Mouse (Mus musculus): Measurements from ENCODE around the gene Gm13420.
"Not testable (repeated sequence)": the region's sequence is repeated elsewhere in the genome, so short reads cannot be mapped to it uniquely, and the experiment has no call there.

Gene Gm13420

GRCm38 (mm10) chr2:29723132-29723531 lies 28.4 kb downstream of the Gm13420 start:
- no peaks in the 10 kb centered on the region for H3K27me3 ChIP-seq (ENCODE audit: control insufficient read depth, insufficient read depth, low read length, poor library complexity, severe bottlenecking)
- peaks cover 22% of the 10 kb centered on the region for H3K36me3 ChIP-seq (ENCODE audit: control insufficient read depth, insufficient read depth, low read length, poor library complexity, severe bottlenecking)
- DNase-seq (ENCODE audit: low read depth, low spot score), result no peak

GRCm38 (mm10) chr2:29718581-29718980 lies 32.9 kb downstream of the Gm13420 start:
- H3K27me3 ChIP-seq (ENCODE audit: control insufficient read depth, insufficient read depth, low read length, poor library complexity, severe bottlenecking), result no peaks in the 10 kb centered on the region
- DNase-seq (ENCODE audit: low read depth, low spot score), result no peak
- peaks cover 16% of the 10 kb centered on the region for H3K36me3 ChIP-seq (ENCODE audit: control insufficient read depth, insufficient read depth, low read length, poor library complexity, severe bottlenecking)

GRCm38 (mm10) chr2:29716691-29717090 lies 34.8 kb downstream of the Gm13420 start:
- DNase-seq (ENCODE audit: low read depth, low spot score), result no peak
- Histone ChIP-seq H3K36me3 (ENCODE audit: control insufficient read depth, insufficient read depth, low read length, poor library complexity, severe bottlenecking) (peaks cover 21% of the 10 kb centered on the region), H3K27me3 (ENCODE audit: control insufficient read depth, insufficient read depth, low read length, poor library complexity, severe bottlenecking) (no peaks in the 10 kb centered on the region)

- DNase-seq (ENCODE audit: low read depth, low spot score), result no peak
- no peaks in the 10 kb centered on the region for H3K27me3 ChIP-seq (ENCODE audit: control insufficient read depth, insufficient read depth, low read length, poor library complexity, severe bottlenecking)
- peaks cover 25% of the 10 kb centered on the region for H3K36me3 ChIP-seq (ENCODE audit: control insufficient read depth, insufficient read depth, low read length, poor library complexity, severe bottlenecking)
Measured at GRCm38 (mm10) chr2:29716143-29716542, 35.3 kb downstream of the Gm13420 start.

GRCm38 (mm10) chr2:29714127-29714526 lies 37.4 kb downstream of the Gm13420 start:
- H3K36me3 ChIP-seq (ENCODE audit: control insufficient read depth, insufficient read depth, low read length, poor library complexity, severe bottlenecking), result peaks cover 23% of the 10 kb centered on the region
- no peak for DNase-seq (ENCODE audit: low read depth, low spot score)
- no peaks in the 10 kb centered on the region for H3K27me3 ChIP-seq (ENCODE audit: control insufficient read depth, insufficient read depth, low read length, poor library complexity, severe bottlenecking)

GRCm38 (mm10) chr2:29713501-29713900 lies 38.0 kb downstream of the Gm13420 start:
- Histone ChIP-seq H3K27me3 (ENCODE audit: control insufficient read depth, insufficient read depth, low read length, poor library complexity, severe bottlenecking) (no peaks in the 10 kb centered on the region), H3K36me3 (ENCODE audit: control insufficient read depth, insufficient read depth, low read length, poor library complexity, severe bottlenecking) (peaks cover 18% of the 10 kb centered on the region)
- no peak for DNase-seq (ENCODE audit: low read depth, low spot score)

- no peak for DNase-seq (ENCODE audit: low read depth, low spot score)
- no peaks in the 10 kb centered on the region for H3K27me3 ChIP-seq (ENCODE audit: control insufficient read depth, insufficient read depth, low read length, poor library complexity, severe bottlenecking)
- H3K36me3 ChIP-seq (ENCODE audit: control insufficient read depth, insufficient read depth, low read length, poor library complexity, severe bottlenecking), result peaks cover 17% of the 10 kb centered on the region
Measured at GRCm38 (mm10) chr2:29711877-29712276, 39.6 kb downstream of the Gm13420 start.

GRCm38 (mm10) chr2:29711038-29711437 lies 40.4 kb downstream of the Gm13420 start:
- no peaks in the 10 kb centered on the region for H3K27me3 ChIP-seq (ENCODE audit: control insufficient read depth, insufficient read depth, low read length, poor library complexity, severe bottlenecking)
- no peak for DNase-seq (ENCODE audit: low read depth, low spot score)
- H3K36me3 ChIP-seq (ENCODE audit: control insufficient read depth, insufficient read depth, low read length, poor library complexity, severe bottlenecking), result peaks cover 17% of the 10 kb centered on the region

- H3K27me3 ChIP-seq (ENCODE audit: control insufficient read depth, insufficient read depth, low read length, poor library complexity, severe bottlenecking); DNase-seq (ENCODE audit: low read depth, low spot score): not testable (repeated sequence)
- peaks cover 18% of the 10 kb centered on the region for H3K36me3 ChIP-seq (ENCODE audit: control insufficient read depth, insufficient read depth, low read length, poor library complexity, severe bottlenecking)
Measured at GRCm38 (mm10) chr2:29708209-29708608, 43.3 kb downstream of the Gm13420 start.

- peak; percentile 33 for DNase-seq (ENCODE audit: low read depth, low spot score)
- Histone ChIP-seq H3K36me3 (ENCODE audit: control insufficient read depth, insufficient read depth, low read length, poor library complexity, severe bottlenecking) (peaks cover 20% of the 10 kb centered on the region), H3K27me3 (ENCODE audit: control insufficient read depth, insufficient read depth, low read length, poor library complexity, severe bottlenecking) (no peaks in the 10 kb centered on the region)
Measured at GRCm38 (mm10) chr2:29707731-29708130, 43.8 kb downstream of the Gm13420 start.

- DNase-seq (ENCODE audit: low read depth, low spot score), result peak; percentile 54
- no peaks in the 10 kb centered on the region for H3K27me3 ChIP-seq (ENCODE audit: control insufficient read depth, insufficient read depth, low read length, poor library complexity, severe bottlenecking)
- H3K36me3 ChIP-seq (ENCODE audit: control insufficient read depth, insufficient read depth, low read length, poor library complexity, severe bottlenecking), result peaks cover 22% of the 10 kb centered on the region
Measured at GRCm38 (mm10) chr2:29706726-29707620, 44.5 kb downstream of the Gm13420 start.

- Histone ChIP-seq H3K27me3 (ENCODE audit: control insufficient read depth, insufficient read depth, low read length, poor library complexity, severe bottlenecking) (no peaks in the 10 kb centered on the region), H3K36me3 (ENCODE audit: control insufficient read depth, insufficient read depth, low read length, poor library complexity, severe bottlenecking) (peaks cover 18% of the 10 kb centered on the region)
- no peak for DNase-seq (ENCODE audit: low read depth, low spot score)
Measured at GRCm38 (mm10) chr2:29705493-29705892, 46.0 kb downstream of the Gm13420 start.

- H3K36me3 ChIP-seq (ENCODE audit: control insufficient read depth, insufficient read depth, low read length, poor library complexity, severe bottlenecking), result peaks cover 18% of the 10 kb centered on the region
- no peak for DNase-seq (ENCODE audit: low read depth, low spot score)
- no peaks in the 10 kb centered on the region for H3K27me3 ChIP-seq (ENCODE audit: control insufficient read depth, insufficient read depth, low read length, poor library complexity, severe bottlenecking)
Measured at GRCm38 (mm10) chr2:29703104-29704081, 48.1 kb downstream of the Gm13420 start.

- Histone ChIP-seq H3K27me3 (ENCODE audit: control insufficient read depth, insufficient read depth, low read length, poor library complexity, severe bottlenecking) (no peaks in the 10 kb centered on the region), H3K36me3 (ENCODE audit: control insufficient read depth, insufficient read depth, low read length, poor library complexity, severe bottlenecking) (peaks cover 16% of the 10 kb centered on the region)
- no peak for DNase-seq (ENCODE audit: low read depth, low spot score)
Measured at GRCm38 (mm10) chr2:29702189-29702588, 49.3 kb downstream of the Gm13420 start.

- Histone ChIP-seq H3K27me3 (ENCODE audit: control insufficient read depth, insufficient read depth, low read length, poor library complexity, severe bottlenecking) (no peaks in the 10 kb centered on the region), H3K36me3 (ENCODE audit: control insufficient read depth, insufficient read depth, low read length, poor library complexity, severe bottlenecking) (peaks cover 16% of the 10 kb centered on the region)
- no peak for DNase-seq (ENCODE audit: low read depth, low spot score)
Measured at GRCm38 (mm10) chr2:29701393-29701792, 50.1 kb downstream of the Gm13420 start.
